Mouse (Mus musculus) lung, postnatal 14 days (tissue): ENCODE measurements at regions not wholly inside any gene's neighbourhood (a gene's known extent, or its start where the extent isn't known, plus 50 kb on each side); places are given as distances from the start of the nearest gene placed in this dataset.

Experiments used
- DNase-seq: peaks from one replicate; pipeline ENCODE4 v3.0.0; 2021

- no peak for DNase-seq
Measured at GRCm38 (mm10) chr8:56682564-56682963, 131.7 kb downstream of the Fbxo8 start.

GRCm38 (mm10) chr8:56684352-56684751 lies 133.5 kb downstream of the Fbxo8 start:
- no peak for DNase-seq

GRCm38 (mm10) chr8:56695436-56695835 lies 144.5 kb downstream of the Fbxo8 start:
- no peak for DNase-seq

- no peak for DNase-seq
Measured at GRCm38 (mm10) chr8:56700580-56701145, 149.8 kb downstream of the Fbxo8 start.

GRCm38 (mm10) chr8:56706377-56706776 lies 155.5 kb downstream of the Fbxo8 start:
- no peak for DNase-seq

- DNase-seq = no peak
Measured at GRCm38 (mm10) chr8:56706941-56707706, 156.2 kb downstream of the Fbxo8 start.

- no peak for DNase-seq
Measured at GRCm38 (mm10) chr8:56720001-56720400, 169.1 kb downstream of the Fbxo8 start.

- no peak for DNase-seq
Measured at GRCm38 (mm10) chr8:56722473-56723236, 171.8 kb downstream of the Fbxo8 start.

- DNase-seq = no peak
Measured at GRCm38 (mm10) chr8:56724607-56725006, 173.7 kb downstream of the Fbxo8 start.

GRCm38 (mm10) chr8:56733318-56733717 lies 182.4 kb downstream of the Fbxo8 start:
- DNase-seq = no peak

- DNase-seq = no peak
Measured at GRCm38 (mm10) chr8:56735021-56735420, 184.1 kb downstream of the Fbxo8 start.

- DNase-seq = no peak
Measured at GRCm38 (mm10) chr8:56767034-56767433, 216.1 kb downstream of the Fbxo8 start.

- no peak for DNase-seq
Measured at GRCm38 (mm10) chr8:56784441-56784840, 233.6 kb downstream of the Fbxo8 start.

- peak; percentile 3 for DNase-seq
Measured at GRCm38 (mm10) chr8:56789549-56790270, 238.8 kb downstream of the Fbxo8 start.

GRCm38 (mm10) chr8:56832651-56833050 lies 281.8 kb downstream of the Fbxo8 start:
- DNase-seq = no peak

GRCm38 (mm10) chr8:56833129-56833528 lies 282.2 kb downstream of the Fbxo8 start:
- DNase-seq = no peak

GRCm38 (mm10) chr8:56883449-56883848 lies 332.6 kb downstream of the Fbxo8 start:
- peak; percentile 9 for DNase-seq

GRCm38 (mm10) chr8:56884195-56884594 lies 333.3 kb downstream of the Fbxo8 start:
- DNase-seq = no peak

- DNase-seq = peak; percentile 3
Measured at GRCm38 (mm10) chr8:56893638-56894037, 342.7 kb downstream of the Fbxo8 start.

GRCm38 (mm10) chr8:56915362-56915761 lies 364.5 kb downstream of the Fbxo8 start:
- DNase-seq = no peak

- DNase-seq = no peak
Measured at GRCm38 (mm10) chr8:56915989-56916388, 365.1 kb downstream of the Fbxo8 start.

- no peak for DNase-seq
Measured at GRCm38 (mm10) chr8:56924724-56925123, 373.8 kb downstream of the Fbxo8 start.

- no peak for DNase-seq
Measured at GRCm38 (mm10) chr8:56927166-56927565, 376.3 kb downstream of the Fbxo8 start.
